Mouse (Mus musculus) stomach, embryonic 16.5 days (tissue): ENCODE measurements at regions not wholly inside any gene's neighbourhood (a gene's known extent, or its start where the extent isn't known, plus 50 kb on each side); places are given as distances from the start of the nearest gene placed in this dataset.

ENCODE experiments used
- ATAC-seq: fragments of 200-750 bp; cut with Nextera tagmentation; 2 replicates; pipeline ENCODE4 v1.8.0; 2017; ENCODE audit warnings: moderate number of reproducible peaks, moderate TSS enrichment; ENCODE audit not compliant: insufficient read depth, low FRiP score
- H3K27ac ChIP-seq: fragments of 300-500 bp; sonication (generic); 2 replicates; pipeline ENCODE4 v1.5.1; 2014; ENCODE audit warnings: low read length
- H3K27me3 ChIP-seq: fragments of 300-500 bp; sonication (generic); 2 replicates; pipeline ENCODE4 v1.6.1; 2014; ENCODE audit warnings: low read length, control low read depth, mixed read lengths; ENCODE audit not compliant: control insufficient read depth, insufficient read depth
- H3K36me3 ChIP-seq: fragments of 300-500 bp; sonication (generic); 2 replicates; pipeline ENCODE4 v1.6.1; 2014; ENCODE audit warnings: low read length; ENCODE audit not compliant: control insufficient read depth, insufficient read depth
- H3K4me1 ChIP-seq: fragments of 300-500 bp; sonication (generic); 2 replicates; pipeline ENCODE4 v1.6.1; 2014; ENCODE audit warnings: low read length, control low read depth, mixed read lengths; ENCODE audit not compliant: control insufficient read depth, insufficient read depth
- H3K4me2 ChIP-seq: fragments of 300-500 bp; sonication (generic); 2 replicates; pipeline ENCODE4 v1.6.1; 2014; ENCODE audit warnings: low read depth, low read length, mixed read lengths
- H3K4me3 ChIP-seq: fragments of 300-500 bp; sonication (generic); replicated peaks from 2 replicates; pipeline ENCODE4 v1.5.1; 2014; ENCODE audit warnings: mild to moderate bottlenecking, low read length
- H3K9ac ChIP-seq: fragments of 300-500 bp; sonication (generic); 2 replicates; pipeline ENCODE4 v1.6.1; 2014; ENCODE audit warnings: low read length
- H3K9me3 ChIP-seq: fragments of 300-500 bp; sonication (generic); replicated peaks from 2 replicates; pipeline ENCODE4 v1.6.1; 2016; ENCODE audit warnings: low read length, control low read depth; ENCODE audit not compliant: control insufficient read depth
- WGBS: fragments of 180-500 bp; shearing (Covaris S2); extraction: QIAGEN DNeasy Blood & Tissue Kit; methylation state at CpG from one replicate; pipeline ENCODE4 v1.1.7; 2014; 5-methylcytosine and 5-hydroxymethylcytosine counted together

DNA sequence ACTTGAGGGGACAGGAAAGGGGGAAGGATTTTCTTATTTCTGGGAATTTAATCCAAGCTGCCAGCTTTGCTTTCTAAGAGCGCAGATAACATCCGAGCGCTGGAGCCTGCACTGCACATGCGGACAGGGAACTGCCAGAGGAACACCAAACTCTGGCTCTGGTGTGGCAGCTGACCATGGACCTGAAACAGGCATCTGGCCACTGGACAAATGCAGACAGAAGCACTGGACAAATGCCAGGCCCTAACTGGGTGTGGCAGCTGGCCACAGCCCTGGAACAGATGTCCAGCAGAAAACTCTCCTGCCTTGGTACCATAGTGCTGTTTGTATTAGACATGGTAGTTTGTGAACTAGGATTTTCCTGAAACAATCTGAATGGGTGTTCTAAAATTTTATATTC, 315.2 kb upstream of the Sox11 start:
- Histone ChIP-seq H3K9me3 (no peaks in the 10 kb centered on the region), H3K4me1 (no peaks in the 10 kb centered on the region), H3K27me3 (no peaks in the 10 kb centered on the region), H3K27ac (no peak overlapping the region), H3K9ac (no peak overlapping the region), H3K36me3 (no peaks in the 10 kb centered on the region), H3K4me3 (no peak overlapping the region), H3K4me2 (no peak overlapping the region)
- no peak for ATAC-seq
- WGBS = 79% methylated on average over 4 of the region's 4 CpGs

GRCm38 (mm10) chr12:27653541-27653940, 311.2 kb upstream of the Sox11 start:
- H3K4me2 ChIP-seq = no peak overlapping the region
- no peaks in the 10 kb centered on the region for H3K9me3 ChIP-seq
- ATAC-seq = no peak
- H3K27me3 ChIP-seq = no peaks in the 10 kb centered on the region
- H3K4me1 ChIP-seq = no peaks in the 10 kb centered on the region
- H3K9ac ChIP-seq = no peak overlapping the region
- H3K4me3 ChIP-seq = no peak overlapping the region
- no peak overlapping the region for H3K27ac ChIP-seq
- 60% methylated on average over 4 of the region's 4 CpGs for WGBS
- H3K36me3 ChIP-seq = no peaks in the 10 kb centered on the region

DNA sequence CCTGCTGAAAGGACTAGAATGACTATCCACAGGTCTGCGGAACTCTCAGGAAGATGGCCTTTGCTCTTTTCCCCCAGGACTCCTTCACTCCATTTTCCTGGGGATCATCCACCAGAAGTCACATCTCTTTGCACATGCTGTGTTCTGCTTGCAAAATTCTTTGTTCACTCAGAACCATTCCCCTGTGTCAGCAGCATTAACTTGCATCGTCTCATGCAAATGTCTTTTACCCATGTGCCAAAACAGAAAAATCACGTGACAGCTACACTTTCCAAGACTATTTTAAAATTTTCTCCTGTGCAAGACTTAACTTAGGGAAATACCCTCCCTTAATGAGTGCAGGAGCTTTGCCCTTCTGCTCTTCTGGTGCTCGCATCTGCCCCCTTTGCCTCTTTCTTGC, 306.2 kb upstream of the Sox11 start:
- Histone ChIP-seq H3K27ac (no peak overlapping the region), H3K4me1 (no peaks in the 10 kb centered on the region), H3K4me3 (no peak overlapping the region), H3K9ac (no peak overlapping the region), H3K36me3 (no peaks in the 10 kb centered on the region), H3K27me3 (no peaks in the 10 kb centered on the region), H3K4me2 (no peak overlapping the region), H3K9me3 (no peaks in the 10 kb centered on the region)
- no peak for ATAC-seq
- WGBS = 74% methylated on average over 4 of the region's 4 CpGs

DNA sequence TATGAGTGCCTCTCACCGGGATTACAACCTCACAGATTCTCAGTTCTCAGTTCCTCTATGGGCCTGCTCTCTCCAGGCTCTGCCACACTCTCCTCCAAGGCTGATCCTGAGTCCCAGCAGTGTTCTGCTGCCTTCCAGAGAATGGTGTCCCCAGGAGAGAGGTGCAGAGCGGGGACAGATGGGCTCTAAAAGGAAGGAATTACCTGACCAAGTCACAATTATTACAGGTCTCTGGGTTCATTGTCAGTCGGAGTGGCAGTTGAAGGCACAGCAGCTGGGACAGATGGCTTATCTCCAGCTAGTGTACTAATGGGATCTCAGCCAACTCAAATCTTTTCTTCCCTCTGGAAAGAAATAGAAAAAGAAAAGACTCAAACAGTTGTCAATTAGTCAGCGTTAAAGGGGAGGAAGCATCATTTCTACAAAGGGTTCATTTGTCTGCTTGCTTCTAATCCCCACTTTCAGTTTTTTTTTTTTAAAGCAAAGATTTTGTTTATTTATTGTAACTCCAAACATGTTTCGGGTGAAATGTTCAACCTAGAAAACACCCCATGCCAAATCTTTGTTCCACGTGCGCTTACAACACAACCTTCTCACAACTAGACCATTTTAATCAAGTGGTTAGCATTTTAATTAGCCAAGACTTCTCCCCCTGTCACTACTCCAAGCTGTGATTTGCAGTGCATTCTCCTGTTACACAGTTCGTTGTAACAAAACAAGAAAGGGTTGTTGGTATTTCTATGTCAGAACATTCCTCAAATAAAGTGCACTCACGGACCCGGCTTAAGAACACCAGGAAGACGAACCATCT, 304.3 kb upstream of the Sox11 start:
- H3K4me1 ChIP-seq = no peaks in the 10 kb centered on the region
- H3K27ac ChIP-seq = no peak overlapping the region
- no peak overlapping the region for H3K4me2 ChIP-seq
- WGBS = 59% methylated on average over 11 of the region's 11 CpGs
- no peak overlapping the region for H3K9ac ChIP-seq
- H3K36me3 ChIP-seq = no peaks in the 10 kb centered on the region
- no peaks in the 10 kb centered on the region for H3K9me3 ChIP-seq
- H3K27me3 ChIP-seq = no peaks in the 10 kb centered on the region
- no peak overlapping the region for H3K4me3 ChIP-seq
- no peak for ATAC-seq

DNA sequence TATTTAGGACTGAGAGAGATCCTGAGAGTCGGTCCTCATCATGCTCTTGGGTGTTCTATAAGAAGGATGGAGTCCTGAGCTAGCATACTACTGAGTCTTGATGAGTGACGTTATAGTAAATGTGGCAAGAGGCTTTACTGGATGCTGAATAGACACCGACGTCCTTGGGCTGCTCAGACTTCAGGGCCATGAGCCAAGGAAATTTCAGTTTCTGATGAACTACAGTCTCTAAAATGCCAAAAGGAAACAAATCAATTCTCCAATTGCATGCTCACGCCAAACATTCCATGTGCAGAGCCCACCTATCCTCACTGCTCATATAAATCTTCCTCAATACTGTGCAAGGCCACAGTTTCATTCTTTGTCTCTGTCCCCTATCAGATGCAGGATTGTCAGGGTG, 277.2 kb upstream of the Sox11 start:
- WGBS = 46% methylated on average over 5 of the region's 5 CpGs
- no peaks in the 10 kb centered on the region for H3K36me3 ChIP-seq

GRCm38 (mm10) chr12:27604061-27604679, 261.8 kb upstream of the Sox11 start:
- H3K4me3 ChIP-seq = no peak overlapping the region
- ATAC-seq = no peak
- no peaks in the 10 kb centered on the region for H3K9me3 ChIP-seq
- H3K27ac ChIP-seq = no peak overlapping the region
- no peaks in the 10 kb centered on the region for H3K27me3 ChIP-seq
- H3K9ac ChIP-seq = no peak overlapping the region
- H3K36me3 ChIP-seq = no peaks in the 10 kb centered on the region
- WGBS = 43% methylated on average over 1 of the region's 1 CpGs
- H3K4me1 ChIP-seq = no peaks in the 10 kb centered on the region
- H3K4me2 ChIP-seq = no peak overlapping the region

More for the DNA sequence above, 277.2 kb upstream of the Sox11 start:
- Histone ChIP-seq H3K27me3 (no peaks in the 10 kb centered on the region), H3K9ac (no peak overlapping the region), H3K4me2 (no peak overlapping the region), H3K27ac (no peak overlapping the region), H3K4me3 (no peak overlapping the region), H3K9me3 (no peaks in the 10 kb centered on the region), H3K4me1 (no peaks in the 10 kb centered on the region)
- no peak for ATAC-seq

DNA sequence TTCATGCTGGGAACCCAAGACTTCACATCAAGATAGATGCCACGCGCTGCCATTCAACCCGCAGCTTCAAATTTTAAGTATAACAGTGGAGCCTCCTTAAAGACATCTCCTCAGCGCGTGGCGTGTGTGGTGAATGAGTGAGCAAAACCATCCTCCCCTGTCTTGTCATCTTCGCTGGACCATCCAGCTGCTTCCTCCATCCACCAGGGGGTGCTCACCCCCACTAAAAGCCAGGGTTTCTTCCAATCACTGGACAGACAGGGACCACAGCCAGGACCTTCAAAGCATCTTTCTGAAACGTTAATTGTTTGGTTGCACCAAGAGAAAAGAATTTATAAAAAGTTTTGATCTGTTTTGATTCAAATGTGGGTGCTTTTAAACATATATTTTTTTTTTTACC, 256.8 kb upstream of the Sox11 start:
- Histone ChIP-seq H3K4me2 (no peak overlapping the region), H3K9ac (no peak overlapping the region), H3K9me3 (no peaks in the 10 kb centered on the region), H3K4me3 (no peak overlapping the region), H3K4me1 (no peaks in the 10 kb centered on the region), H3K27me3 (no peaks in the 10 kb centered on the region), H3K36me3 (no peaks in the 10 kb centered on the region), H3K27ac (no peak overlapping the region)
- WGBS = 26% methylated on average over 8 of the region's 8 CpGs
- ATAC-seq = no peak

DNA sequence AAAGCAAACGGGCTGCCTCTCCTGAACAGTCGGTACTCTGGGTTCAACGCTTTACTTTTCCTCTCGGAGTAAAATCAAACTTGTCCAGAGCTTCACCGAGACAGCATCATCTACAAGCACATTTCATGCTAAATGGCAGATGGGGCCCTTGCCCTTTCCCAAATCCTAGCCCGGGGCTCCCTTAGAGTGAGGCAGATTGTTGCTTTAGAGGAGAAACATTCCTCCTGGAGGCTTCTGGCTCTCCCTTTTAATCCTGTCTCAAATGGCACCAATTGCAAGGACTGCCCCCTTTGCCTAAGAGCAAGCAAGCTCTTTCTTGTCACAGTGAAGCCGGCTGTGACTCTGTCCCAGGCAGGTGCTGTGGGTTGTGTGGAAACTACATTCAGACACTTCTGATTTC, 255.5 kb upstream of the Sox11 start:
- ATAC-seq = no peak
- Histone ChIP-seq H3K27me3 (no peaks in the 10 kb centered on the region), H3K4me3 (no peak overlapping the region), H3K27ac (no peak overlapping the region), H3K9ac (no peak overlapping the region), H3K4me1 (no peaks in the 10 kb centered on the region), H3K9me3 (no peaks in the 10 kb centered on the region), H3K36me3 (no peaks in the 10 kb centered on the region), H3K4me2 (no peak overlapping the region)
- 69% methylated on average over 7 of the region's 7 CpGs for WGBS

GRCm38 (mm10) chr12:27597322-27597721, 254.9 kb upstream of the Sox11 start:
- WGBS = 74% methylated on average over 3 of the region's 3 CpGs
- no peaks in the 10 kb centered on the region for H3K9me3 ChIP-seq

More at GRCm38 (mm10) chr12:27597322-27597721, 254.9 kb upstream of the Sox11 start:
- H3K27ac ChIP-seq = no peak overlapping the region
- no peaks in the 10 kb centered on the region for H3K27me3 ChIP-seq
- H3K36me3 ChIP-seq = no peaks in the 10 kb centered on the region
- no peak overlapping the region for H3K4me2 ChIP-seq
- ATAC-seq = no peak
- H3K4me3 ChIP-seq = no peak overlapping the region
- H3K4me1 ChIP-seq = no peaks in the 10 kb centered on the region
- no peak overlapping the region for H3K9ac ChIP-seq
